Mouse (Mus musculus) cerebellum, adult 11 months (tissue): ENCODE data around the gene Dpyd.

Experiments
- DNase-seq: peaks from one replicate; pipeline ENCODE4 v3.0.0; 2022

Dpyd gene

DNA sequence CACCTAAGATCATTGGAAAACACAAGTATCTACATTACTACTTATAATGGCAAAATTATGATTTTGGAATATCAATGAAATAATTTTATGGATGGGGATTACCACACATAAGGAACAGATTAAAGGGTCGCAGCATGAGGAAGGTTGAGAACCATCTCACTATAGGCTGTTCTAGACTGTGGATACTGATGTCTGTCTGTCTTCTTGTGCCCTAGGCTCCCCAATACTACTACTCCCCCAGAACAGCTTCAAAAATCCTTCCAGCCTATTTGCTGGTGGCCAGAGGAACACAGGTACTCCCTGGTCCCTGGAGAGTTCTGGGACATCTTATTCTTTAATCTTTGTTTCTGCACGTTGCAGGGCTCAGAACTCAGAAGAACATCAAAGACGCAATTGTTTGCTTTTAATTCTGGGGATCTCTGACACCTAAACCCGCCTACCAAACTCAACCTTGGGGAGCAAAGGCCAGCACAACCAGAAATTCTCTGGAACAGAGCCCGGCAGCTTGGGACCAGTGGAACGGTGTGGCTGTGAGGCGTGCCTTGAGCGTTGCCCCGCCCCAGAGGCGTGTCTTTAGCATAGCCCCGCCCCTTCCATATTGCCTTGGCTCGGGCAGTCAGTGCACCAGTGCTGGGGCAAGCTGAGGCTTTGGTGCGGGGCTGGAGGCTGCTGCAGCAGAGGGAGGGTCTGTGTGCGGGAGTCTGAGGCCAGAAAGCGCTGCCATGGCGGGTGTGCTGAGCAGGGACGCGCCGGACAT, at the start of gene Dpyd:
TSS of gene Dpyd (plus strand) at position 576 of the 757 bp plus-strand sequence.
- peak; percentile 4 for DNase-seq

DNA sequence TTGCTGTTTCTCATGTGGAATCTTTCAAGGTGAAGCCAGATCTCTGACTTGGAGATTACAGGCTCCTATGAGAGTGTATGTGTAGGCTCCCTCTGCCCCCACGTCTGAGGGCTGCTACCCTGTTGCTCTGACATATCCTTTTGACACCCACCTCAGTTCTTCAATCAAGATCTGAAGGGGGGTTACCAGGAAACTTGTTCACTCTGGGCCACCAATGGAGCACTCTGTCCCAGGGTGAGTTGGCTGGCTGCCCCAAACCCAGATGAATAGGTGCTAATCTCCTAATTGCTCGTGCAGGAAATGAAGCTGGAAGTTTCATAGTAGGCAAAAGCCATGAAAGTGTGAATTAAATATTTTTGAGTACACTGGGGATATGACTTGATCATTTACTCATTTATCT, 24.3 kb upstream of the Dpyd start:
- DNase-seq = no peak

DNA sequence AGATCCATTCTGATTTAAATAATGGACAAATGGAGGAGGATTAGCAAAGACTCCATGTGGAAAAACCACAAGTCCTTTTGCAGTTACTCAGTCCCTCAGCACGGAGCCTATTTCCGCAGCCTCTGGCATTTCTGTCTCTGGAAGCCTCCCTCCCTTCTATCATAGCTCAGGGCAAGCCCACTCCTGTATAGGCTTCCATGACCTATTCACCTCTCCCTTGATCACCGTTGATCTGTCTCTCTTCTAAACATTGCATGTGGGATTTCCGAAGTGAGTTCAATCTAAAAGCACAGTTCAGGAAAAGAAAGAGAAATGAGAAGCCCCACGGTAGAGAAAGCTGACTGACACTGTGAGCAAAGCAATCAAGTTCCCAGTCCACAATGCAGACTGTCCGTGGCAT, 20.2 kb upstream of the Dpyd start:
- DNase-seq = no peak

DNA sequence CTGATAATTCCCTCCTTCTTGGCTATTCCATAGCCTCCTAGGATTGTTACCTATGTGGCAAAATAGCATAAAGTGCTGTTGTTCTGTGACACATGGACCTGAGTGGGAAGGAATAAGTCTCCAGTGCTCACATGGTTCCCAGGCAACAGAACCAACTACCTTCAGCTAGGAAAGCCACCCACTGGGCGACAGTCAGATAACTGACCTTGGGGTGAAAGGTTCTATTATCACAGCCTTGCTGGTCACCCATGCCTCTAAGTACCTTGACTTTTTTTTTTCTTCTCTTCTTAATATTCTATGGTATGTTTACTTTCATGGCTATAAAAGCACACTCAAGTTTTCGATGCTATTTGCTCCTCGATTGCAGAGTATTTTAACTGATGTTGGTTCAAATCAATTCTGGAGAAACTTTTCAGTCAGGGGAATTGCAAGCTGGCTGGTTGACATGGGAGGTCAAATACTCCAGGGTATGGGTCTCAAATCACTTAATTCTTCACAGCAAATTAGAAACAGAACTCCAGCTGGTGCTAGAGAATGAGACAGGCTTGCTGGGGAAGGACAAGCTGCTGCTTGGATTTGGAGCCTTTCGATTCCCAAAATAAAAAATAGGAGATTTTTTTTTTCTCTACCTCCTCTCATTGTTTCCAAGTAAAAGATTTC, 14.2 kb upstream of the Dpyd start:
- DNase-seq = no peak

DNA sequence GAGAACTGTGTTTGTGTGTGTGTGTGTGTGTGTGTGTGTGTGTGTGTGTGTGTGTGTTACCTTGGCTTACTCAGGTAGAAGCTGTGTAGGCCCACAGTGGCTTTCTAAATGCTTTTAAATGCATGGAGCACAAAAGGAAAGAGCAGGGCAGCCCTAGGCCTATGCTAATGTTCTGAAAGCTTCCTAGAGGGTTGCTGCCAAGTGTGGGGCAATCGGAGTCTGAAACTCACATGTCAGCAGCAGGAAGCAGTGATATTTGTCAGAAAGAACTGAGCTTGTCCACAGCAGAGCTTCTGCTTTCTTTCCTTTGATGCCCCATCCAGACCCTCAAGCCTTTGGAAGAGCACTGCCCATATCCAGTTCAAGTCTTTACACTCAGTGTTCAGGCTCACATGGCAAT, 4.3 kb upstream of the Dpyd start:
- DNase-seq = no peak

DNA sequence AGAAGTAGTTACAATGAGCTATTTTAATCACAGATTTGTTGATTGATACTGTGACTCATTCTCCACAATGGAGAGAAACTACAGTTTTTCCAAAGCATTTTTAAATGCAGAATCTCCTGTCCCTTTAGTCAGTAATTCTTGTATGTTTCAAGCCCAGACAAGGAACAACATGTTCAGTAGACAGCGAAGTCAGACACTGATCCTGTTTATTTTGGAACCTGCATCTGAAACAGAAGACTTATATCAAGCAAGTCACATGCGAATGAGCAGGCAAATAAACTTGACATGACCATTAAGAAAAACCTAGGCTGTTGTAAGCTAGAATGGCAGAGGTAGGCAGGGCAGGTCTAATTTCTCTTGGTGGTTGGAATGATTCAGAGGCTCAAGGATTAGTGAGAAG, 2.0 kb upstream of the Dpyd start:
- no peak for DNase-seq

DNA sequence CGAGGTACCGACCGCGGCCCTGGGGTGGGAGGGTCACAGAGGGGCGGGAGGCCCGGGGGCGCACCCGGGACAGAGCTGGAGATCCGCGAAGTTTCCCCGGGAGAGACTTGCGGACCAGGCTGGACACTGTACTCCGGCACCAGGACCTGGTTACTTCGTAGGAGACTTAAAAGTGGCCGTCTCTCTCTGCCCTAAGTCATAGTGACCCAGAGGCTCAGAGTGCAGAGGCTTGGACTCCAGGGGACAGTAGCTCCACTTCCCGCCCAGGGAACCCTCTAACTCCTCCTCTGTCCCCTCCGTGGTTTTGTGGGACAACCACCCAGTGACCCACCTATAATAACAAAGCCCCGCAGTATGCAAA, 362 bp downstream of the Dpyd start:
- no peak for DNase-seq

DNA sequence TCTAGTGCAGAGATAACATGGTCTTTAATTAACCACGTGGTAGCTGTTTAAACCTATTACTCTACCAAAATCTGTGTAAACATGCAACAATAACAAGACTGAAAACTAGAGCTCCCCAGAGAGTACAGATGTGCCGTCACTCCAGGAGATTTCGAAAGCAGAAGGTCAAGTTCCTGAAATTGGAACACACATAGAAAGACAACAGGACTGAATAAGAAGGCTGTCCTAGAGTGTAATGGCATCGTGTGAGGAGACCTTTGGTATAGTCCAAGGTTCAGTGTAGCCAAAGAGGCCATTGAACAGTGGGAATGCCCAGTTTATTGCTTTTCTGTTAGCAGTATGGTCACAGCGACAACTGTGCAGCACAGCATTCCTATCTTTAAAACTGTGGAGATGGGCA, 4.8 kb downstream of the Dpyd start:
- DNase-seq = no peak

DNA sequence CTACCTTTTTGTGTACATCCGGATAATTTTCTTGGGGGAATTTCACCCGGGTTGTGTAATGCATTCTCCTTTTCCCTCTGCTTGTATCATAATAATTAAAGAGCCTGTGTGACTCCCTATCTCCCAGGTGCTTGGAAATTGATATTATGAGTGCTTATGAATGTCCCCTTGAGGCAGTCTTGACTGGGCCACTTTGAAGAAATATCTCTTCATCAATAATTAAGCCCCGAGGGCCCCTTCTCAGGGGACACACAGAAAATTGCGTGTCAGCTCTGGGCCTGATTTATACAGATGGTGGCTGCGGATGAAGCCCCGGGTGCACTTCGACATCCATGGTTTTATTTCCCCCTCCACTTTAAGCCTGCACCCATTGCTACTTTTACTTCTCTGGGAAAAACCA, 8.3 kb downstream of the Dpyd start:
- no peak for DNase-seq

DNA sequence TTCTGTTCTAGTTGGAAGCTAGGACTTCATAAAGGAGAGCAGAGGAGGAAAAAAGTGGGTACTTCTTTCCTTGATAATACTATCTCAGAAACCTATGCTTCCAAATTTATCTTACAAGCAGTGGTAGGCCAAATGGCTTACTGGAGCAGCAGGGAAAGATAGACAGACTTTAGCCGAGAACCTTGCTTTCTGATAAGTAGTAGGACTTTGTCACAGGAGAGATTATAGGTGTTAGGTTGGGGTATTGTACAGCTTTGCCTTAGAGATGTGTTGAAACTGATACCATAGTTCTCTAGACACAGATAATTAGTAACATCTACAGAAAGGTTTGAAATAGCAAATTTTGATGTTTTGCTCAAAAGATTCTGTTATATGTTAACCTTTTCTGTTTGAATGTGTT, 28.6 kb downstream of the Dpyd start:
- DNase-seq = no peak

DNA sequence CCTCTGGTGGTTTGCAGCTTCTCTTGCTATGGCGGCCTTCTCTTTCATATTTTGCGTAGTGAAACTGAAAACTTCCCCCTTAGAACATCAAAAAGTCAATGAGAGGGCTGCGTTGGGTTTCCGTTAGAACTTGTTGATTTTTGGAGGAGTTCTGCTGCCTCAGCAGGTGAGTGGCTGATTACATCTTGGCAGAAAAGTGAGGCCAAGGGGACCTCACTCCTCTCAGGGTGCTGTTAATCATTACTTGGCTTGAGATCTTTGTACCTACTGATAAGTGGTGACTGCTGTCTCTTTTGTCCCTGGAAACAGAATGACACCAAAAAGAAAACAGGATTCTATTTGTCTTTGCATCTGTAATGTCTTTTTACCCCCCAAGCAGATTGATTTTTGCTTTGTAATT, 32.9 kb downstream of the Dpyd start:
- DNase-seq = no peak

DNA sequence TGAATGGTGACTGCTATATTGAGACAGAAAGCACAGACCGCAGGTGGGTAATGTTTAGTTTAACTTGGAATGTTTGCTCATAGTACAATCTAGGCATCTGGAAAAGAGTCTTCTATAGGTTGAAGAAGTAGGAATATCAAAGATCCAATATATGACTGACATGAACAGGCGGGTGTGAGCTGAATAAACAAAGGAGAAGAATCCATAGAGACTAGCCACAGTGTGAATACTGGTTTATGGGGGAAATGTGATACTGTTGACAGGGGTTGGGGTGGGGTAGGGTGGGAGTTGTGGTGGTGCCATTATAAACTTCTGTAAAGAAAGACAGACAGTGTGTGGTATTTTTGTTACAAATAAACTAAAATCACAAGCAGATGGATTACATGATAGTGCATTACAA, 33.8 kb downstream of the Dpyd start:
- DNase-seq = no peak

DNA sequence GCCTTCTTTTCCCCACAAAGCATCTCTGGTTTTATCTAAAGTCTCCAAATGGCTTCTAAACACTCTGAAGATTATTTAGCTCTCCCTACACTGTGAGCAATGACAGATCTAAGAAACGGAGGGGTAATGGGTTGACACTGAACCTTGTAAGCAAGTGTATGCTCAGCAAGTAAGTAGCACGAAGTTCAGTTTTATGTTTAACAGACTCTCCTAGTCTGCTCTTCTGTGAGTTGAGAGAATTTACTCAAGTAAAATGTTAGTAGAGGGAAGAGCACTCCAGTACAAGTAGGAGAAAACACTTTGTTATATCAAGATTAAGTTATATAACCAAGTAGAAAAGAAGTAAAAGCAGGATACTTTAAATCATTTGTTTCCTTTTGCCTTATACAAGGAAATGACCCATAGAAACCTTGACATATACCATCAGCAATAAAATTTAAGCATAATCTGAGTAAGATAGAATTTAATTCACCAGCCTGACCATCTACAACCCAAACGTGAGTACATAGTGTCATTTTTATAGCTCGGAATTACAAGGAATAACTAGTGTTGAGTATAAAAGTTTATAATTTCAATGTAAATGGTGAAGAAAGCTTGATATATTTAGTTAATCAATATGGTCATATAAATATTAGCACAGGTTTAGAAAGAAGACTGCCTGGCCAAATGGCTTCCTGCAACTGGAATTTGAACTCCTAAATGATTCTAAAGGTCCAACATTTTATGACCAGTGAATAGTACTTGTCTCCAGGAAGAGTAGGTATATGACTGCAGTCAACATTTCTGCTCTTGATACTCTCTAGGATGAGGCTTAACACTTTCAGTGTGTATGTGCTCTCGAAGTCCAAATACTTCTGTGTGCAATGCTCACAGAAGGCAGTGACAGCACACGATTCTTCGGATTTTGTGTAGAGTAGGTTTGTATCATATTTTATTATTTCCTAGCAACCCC, 40.0 kb downstream of the Dpyd start:
- DNase-seq = no peak

DNA sequence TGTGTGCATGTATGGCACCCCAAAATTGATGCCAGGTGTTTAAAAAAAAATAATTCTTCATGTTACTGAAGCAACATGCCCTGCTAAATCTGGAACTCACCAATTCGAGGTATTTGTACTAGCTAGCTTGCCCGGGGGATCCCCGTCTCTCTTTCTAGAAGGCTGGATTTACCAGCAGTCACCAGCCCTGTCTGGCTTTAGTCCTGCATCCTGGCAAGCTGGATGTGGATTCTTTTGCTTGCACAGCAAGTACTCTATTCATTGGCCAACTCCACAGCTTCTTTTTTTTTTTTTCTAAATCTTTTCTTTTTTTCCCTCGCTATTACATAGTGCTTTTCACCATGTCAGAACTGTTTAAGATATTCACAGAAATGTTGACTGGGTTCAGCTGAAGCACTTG, 46.8 kb downstream of the Dpyd start:
- no peak for DNase-seq

DNA sequence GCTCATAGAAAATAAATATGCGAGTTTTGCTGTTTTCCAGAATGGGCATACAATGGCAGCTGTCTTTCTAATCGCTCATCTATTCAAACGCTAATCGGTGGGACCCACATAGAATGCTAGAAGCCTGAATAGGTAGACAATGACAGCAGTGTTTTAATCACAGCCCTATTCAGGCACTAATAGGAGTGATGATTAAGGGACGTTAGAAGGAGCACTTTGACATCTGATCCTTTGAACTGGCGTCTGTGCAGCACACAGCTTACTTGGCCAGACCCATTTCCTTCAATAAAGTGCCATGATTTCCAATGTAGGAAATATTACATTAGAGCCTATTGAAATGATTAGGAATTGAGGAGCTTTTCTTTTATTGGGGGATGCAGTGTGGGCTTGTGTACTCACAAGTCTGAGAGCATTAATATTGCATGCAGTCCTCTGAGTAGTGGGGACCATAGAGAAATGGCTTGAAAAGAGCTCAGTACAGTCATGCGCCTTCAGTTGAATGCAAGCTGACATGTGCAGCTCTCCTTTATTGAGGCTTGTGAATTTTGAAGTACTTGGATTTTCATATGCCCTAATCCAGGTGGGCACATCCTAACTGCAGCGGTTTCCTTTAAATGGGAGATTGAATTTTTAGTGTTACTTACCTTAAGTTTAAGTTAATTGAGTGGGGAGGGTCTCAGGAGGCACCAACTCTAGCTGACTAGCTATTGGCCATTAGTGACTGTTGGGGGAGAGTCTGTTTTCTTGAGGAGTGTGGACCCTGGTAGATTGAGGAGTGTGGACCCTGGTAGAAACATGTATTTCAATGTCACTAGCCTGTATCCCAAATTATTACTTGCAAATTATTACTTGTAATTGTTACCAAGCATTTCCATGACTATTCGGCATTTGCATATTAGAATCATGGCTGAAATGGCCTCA, 64.8 kb downstream of the Dpyd start:
- no peak for DNase-seq

DNA sequence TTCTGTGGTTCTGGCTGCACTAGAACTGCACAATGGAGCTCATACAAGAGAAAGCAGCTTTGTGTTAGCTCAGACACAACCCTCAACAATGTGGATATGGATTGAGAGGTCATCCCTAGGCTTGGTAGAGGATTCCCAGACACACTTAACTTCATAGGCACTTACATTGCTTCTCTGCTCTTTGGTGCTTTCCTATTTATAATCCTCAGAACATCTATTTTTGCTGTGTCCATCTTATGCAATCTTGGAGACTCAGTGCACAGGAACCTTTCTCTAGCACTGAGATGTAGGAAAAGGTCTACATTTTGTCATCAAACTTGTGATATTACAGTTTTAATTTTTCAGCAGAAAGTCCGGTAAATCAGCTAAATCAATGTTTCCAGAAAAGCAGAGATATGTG, 67.8 kb downstream of the Dpyd start:
- DNase-seq = no peak

DNA sequence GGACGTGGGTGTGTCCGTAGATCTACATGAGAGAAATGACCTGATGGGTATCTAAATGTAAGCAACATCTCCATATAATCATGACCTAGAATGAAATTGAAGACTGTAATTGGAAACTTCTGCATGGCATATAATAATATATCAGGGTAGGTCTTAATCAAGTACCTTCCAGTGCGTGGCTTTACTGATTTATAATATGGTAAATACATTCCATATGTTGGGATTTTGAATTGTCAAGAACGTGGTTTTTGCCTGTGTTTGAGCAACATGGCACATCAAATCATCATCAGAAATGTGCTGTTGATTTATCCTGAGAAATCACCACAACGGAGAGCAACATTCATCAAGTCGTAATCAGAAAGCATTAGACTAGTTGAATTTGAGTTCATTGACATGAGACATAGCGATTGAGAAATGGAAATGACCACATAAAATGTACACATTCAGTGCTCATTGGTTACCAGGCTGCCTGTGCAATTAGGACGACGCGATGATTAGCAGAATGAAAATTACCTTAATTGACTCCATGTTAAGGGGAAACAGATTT, 84.2 kb downstream of the Dpyd start:
- no peak for DNase-seq

DNA sequence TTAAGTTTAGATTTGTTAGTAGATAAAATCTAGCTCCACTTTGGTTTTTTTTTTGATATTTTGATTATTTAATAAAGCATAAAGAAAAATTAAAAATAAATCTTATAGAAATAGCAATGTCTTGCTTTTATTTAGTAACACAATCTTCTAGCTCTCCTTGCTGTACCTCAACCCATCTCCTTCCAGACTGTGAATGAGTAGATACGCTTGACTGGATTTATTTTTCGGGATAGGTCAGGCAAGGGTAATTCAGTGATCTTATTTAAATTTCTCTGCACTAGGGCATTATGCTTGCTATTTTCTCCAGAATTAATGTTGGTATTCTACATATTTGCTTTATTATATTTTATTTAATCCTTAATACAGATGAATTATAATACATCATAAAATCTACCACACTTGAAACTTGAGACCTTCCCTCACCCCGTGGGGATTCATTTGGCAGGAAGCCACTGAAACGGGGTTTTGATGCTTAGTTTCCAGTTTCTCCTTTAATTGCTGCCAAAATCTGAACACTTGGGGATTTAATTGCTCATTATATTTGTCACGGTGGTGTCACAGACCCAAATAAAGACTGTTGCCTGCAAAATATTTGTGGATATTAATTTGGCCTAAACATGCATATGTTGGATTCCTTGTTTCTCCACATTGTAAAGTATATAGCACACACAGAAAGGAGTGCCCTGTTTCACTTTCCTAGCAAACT, 102.2 kb downstream of the Dpyd start:
- DNase-seq = no peak

DNA sequence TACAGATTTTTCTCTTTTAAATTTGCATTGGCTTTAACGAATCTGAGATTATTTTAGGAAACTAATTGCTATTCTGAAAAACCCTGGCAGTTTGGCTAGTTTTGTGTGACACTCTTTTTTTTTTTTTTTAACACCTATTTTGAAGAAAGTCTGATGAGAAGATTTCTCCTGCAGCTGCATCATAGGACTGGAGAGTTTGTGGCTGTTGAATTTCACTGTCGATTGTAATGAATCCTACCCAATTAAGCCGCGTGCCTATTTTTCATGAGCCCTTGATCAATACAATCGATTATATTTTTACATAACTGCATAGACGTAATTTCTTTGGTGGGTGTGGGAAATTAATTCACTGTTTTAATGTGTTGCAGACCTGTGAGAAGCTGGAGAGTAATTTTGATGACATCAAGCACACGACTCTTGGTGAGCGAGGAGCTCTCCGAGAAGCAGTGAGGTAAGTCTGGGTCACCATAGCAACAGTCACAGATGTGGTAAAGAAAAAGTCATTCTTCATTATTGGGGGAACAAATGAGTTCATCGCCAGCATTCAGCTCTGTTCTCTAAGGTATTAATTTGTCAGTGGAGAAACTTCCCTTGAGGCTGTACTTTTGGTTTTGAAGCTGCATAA, 112.3 kb downstream of the Dpyd start:
- no peak for DNase-seq

DNA sequence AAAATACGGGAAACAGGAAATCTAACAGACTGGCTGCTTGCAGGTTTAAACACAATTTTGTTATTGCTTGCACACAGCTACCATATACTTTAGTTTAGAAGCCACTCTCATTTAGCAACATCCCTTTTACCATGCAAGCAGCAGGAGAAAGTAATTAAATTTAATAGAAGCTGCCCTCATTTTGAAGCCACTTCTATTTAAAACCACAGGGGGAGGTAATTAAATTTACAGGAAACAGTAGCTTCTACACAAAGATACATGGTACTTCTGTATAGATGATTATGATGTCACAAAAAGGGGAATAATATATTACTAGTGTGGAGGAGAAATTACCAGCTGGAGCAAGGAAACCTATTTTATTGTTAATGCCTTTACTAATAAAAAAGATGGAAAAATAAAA, 113.5 kb downstream of the Dpyd start:
- no peak for DNase-seq
